Mouse (Mus musculus): ENCODE measurements around the gene Tas2r119. TPM values are rescaled to one million over a fixed set of nuclear protein-coding genes. Genes with fewer than 3 reads are reported as not detected.

Gene Tas2r119
- not detected in 2 replicates for polyA plus RNA-seq (2016; fragmentation: Nextera tagmentation; extraction: Ambion mirVana)

- Histone ChIP-seq H3K36me3 (no peaks in the 10 kb centered on the region), H3K4me3 (no peak within 1 kb of the TSS), H3K27ac (no peak within 1 kb of the TSS), H3K4me1 (replicated peaks) (peaks cover 8% of the 10 kb centered on the region), H3K9me3 (no peaks in the 10 kb centered on the region), H3K27me3 (ENCODE audit: insufficient read depth, poor library complexity, severe bottlenecking) (no peaks in the 10 kb centered on the region)
- no peak for DNase-seq (ENCODE audit: low spot score)
- WGBS, result 86% methylated on average over 4 of the region's 4 CpGs
Observed at GRCm38 (mm10) chr15:32176989-32177388, at the start of gene Tas2r119. Tas2r119 (plus strand) TSS chr15:32177289.

DNA sequence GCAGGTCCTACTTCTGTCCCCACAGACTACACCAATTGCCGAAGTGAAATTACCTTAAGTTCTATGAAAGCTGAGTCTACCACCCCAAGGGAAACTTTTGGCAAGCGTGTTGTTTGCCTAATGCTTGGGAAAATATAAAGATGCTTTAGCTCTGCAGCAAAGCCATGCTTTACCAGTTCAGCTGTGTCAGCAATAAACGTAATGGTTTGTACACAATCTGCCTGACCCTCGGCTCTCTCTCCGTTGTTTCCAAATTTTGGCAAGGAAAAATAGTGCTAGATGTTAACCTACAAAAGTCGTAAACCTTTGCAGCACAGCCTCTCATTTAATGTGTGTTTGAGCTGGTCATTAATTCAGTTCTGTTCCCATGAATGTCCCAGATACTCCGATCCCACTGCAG is 44.8 kb upstream of the Tas2r119 start:
- Histone ChIP-seq H3K27ac (no peak overlapping the region), H3K4me3 (no peak overlapping the region), H3K27me3 (ENCODE audit: insufficient read depth, poor library complexity, severe bottlenecking) (no peaks in the 10 kb centered on the region), H3K4me1 (replicated peaks) (0 out of 2 replicates have a peak, but pooled peaks cover 2% of the 10 kb centered on the region), H3K36me3 (no peaks in the 10 kb centered on the region), H3K9me3 (no peaks in the 10 kb centered on the region)
- DNase-seq (ENCODE audit: low spot score), result no peak
- 94% methylated on average over 7 of the region's 7 CpGs for WGBS

DNA sequence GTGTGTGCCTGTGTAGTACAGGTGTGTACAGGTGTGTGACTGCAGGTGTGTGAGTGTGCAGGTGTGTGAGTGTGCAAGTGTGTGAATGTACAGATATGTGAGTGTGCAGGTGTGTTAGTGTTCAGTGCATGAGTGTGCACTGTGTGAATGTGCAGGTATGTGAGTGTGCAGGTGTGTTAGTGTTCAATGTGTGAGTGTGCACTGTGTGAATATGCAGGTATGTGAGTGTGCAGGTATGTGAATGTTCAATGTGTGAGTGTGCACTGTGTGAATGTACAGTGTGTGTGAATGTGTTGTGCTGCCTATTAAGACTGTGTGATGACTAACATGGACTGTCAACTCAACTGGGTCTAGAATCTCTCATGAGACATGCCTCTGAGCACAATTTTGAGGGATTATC is 35.4 kb upstream of the Tas2r119 start:
- Histone ChIP-seq H3K4me1 (replicated peaks) (no peaks in the 10 kb centered on the region), H3K27me3 (ENCODE audit: insufficient read depth, poor library complexity, severe bottlenecking) (no peaks in the 10 kb centered on the region), H3K9me3 (no peaks in the 10 kb centered on the region), H3K4me3 (no peak overlapping the region), H3K36me3 (no peaks in the 10 kb centered on the region), H3K27ac (no peak overlapping the region)
- no peak for DNase-seq (ENCODE audit: low spot score)

- H3K27me3 ChIP-seq (ENCODE audit: insufficient read depth, poor library complexity, severe bottlenecking), result no peaks in the 10 kb centered on the region
- H3K4me1 ChIP-seq (replicated peaks), result no peaks in the 10 kb centered on the region
- H3K9me3 ChIP-seq, result no peaks in the 10 kb centered on the region
- no peak overlapping the region for H3K4me3 ChIP-seq
- DNase-seq (ENCODE audit: low spot score), result no peak
- no peaks in the 10 kb centered on the region for H3K36me3 ChIP-seq
- 73% methylated on average over 3 of the region's 3 CpGs for whole genome bisulfite sequencing
- no peak overlapping the region for H3K27ac ChIP-seq
Observed at GRCm38 (mm10) chr15:32144269-32144668, 32.8 kb upstream of the Tas2r119 start.

DNA sequence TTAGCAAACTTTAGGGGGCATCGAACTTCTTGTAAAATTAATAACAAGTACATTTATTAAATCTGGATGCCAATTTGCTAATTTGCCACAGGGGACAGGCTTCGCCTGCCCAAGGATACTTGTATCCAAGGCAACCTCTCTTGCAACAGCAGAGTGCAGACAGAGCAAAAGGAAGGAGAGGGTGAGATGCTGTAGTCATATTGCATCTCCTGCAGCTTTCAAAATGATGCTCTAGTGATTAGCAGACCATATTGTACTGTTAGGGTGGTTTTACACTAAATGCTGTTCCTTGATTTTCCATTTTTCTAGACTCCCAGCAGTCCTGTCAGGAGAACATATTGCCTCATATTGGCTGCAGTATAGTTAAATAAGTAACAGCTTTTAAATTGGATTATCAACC is 23.7 kb upstream of the Tas2r119 start:
- WGBS, result 88% methylated on average over 2 of the region's 2 CpGs
- no peaks in the 10 kb centered on the region for H3K27me3 ChIP-seq (ENCODE audit: insufficient read depth, poor library complexity, severe bottlenecking)
- DNase-seq (ENCODE audit: low spot score), result no peak
- H3K27ac ChIP-seq, result no peak overlapping the region
- no peaks in the 10 kb centered on the region for H3K36me3 ChIP-seq
- H3K4me3 ChIP-seq, result no peak overlapping the region
- no peaks in the 10 kb centered on the region for H3K9me3 ChIP-seq
- H3K4me1 ChIP-seq (replicated peaks), result no peaks in the 10 kb centered on the region

- Histone ChIP-seq H3K36me3 (no peaks in the 10 kb centered on the region), H3K27me3 (ENCODE audit: insufficient read depth, poor library complexity, severe bottlenecking) (no peaks in the 10 kb centered on the region), H3K9me3 (no peaks in the 10 kb centered on the region), H3K4me1 (replicated peaks) (no peaks in the 10 kb centered on the region), H3K4me3 (no peak overlapping the region), H3K27ac (no peak overlapping the region)
- no peak for DNase-seq (ENCODE audit: low spot score)
- 63% methylated on average over 11 of the region's 11 CpGs for WGBS
Observed at GRCm38 (mm10) chr15:32153857-32154449, 23.1 kb upstream of the Tas2r119 start.

DNA sequence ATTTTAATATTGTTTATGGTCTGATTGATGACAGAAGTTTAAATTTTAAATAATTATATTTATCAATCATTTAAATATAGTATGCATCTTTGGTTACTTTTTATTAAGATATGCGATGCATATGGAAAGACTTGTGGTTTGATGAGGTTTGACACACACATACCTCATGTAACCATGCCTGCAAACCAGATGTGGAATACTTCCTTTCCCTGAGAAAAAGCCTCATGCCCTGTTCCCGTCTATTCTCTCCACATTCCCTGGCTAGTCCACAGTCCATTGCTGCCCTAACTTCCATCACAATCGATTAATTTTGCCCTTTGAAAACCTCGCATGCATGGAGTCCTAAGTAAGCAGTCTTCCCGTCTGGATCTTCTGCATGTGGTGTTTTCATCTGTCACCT is 21.0 kb upstream of the Tas2r119 start:
- no peaks in the 10 kb centered on the region for H3K27me3 ChIP-seq (ENCODE audit: insufficient read depth, poor library complexity, severe bottlenecking)
- H3K36me3 ChIP-seq, result no peaks in the 10 kb centered on the region
- no peak overlapping the region for H3K27ac ChIP-seq
- WGBS, result 79% methylated on average over 5 of the region's 5 CpGs
- H3K4me3 ChIP-seq, result no peak overlapping the region
- DNase-seq (ENCODE audit: low spot score), result no peak
- H3K4me1 ChIP-seq (replicated peaks), result no peaks in the 10 kb centered on the region
- H3K9me3 ChIP-seq, result no peaks in the 10 kb centered on the region

- no peaks in the 10 kb centered on the region for H3K4me1 ChIP-seq (replicated peaks)
- DNase-seq (ENCODE audit: low spot score), result no peak
- no peaks in the 10 kb centered on the region for H3K36me3 ChIP-seq
- H3K9me3 ChIP-seq, result no peaks in the 10 kb centered on the region
- H3K27me3 ChIP-seq (ENCODE audit: insufficient read depth, poor library complexity, severe bottlenecking), result no peaks in the 10 kb centered on the region
- H3K4me3 ChIP-seq, result no peak overlapping the region
- H3K27ac ChIP-seq, result no peak overlapping the region
Observed at GRCm38 (mm10) chr15:32160281-32160680, 16.8 kb upstream of the Tas2r119 start.

DNA sequence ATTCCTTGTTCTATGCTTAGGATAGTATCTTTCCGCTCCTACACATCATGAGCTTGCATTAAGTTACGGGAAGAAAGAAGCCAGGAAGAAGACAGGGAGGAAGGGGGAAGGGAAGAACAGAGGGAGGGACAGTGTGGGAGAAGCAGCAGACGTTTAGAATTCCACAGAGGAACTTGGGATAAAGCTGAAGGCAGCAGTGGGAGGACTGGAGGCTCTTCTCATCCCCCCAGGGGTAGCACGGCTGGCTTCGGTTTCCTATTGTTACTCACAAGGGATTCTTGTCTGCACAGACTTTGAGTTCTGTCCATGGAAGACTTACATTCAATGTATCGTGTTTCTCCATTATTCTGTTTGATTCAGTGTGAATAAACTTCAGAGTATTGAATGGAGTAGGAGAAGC is 5.3 kb upstream of the Tas2r119 start:
- Histone ChIP-seq H3K27me3 (ENCODE audit: insufficient read depth, poor library complexity, severe bottlenecking) (no peaks in the 10 kb centered on the region), H3K9me3 (no peaks in the 10 kb centered on the region), H3K27ac (no peak overlapping the region), H3K4me1 (replicated peaks) (peaks cover 13% of the 10 kb centered on the region), H3K36me3 (no peaks in the 10 kb centered on the region), H3K4me3 (no peak overlapping the region)
- no peak for DNase-seq (ENCODE audit: low spot score)
- 24% methylated on average over 6 of the region's 6 CpGs for WGBS

- WGBS, result 66% methylated on average over 9 of the region's 9 CpGs
- no peak overlapping the region for H3K27ac ChIP-seq
- DNase-seq (ENCODE audit: low spot score), result no peak
Observed at GRCm38 (mm10) chr15:32172175-32172987, 4.7 kb upstream of the Tas2r119 start.

DNA sequence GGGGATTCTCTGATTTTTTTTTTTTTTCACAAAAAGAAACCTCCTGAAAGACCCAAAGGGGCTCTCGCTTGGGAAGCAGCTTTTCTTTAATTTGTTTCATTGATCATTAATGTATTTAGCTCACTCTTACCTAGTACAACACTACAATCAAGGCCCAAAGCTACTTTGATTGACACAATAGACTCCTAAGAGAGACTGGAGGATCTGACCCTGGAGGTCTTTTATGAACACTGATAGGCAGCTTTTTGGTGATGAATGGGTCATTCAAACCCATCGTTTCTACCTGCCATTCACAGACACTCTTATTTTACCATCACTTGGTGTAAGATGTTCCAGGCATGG is 4.1 kb upstream of the Tas2r119 start:
- Histone ChIP-seq H3K27me3 (ENCODE audit: insufficient read depth, poor library complexity, severe bottlenecking) (no peaks in the 10 kb centered on the region), H3K27ac (no peak overlapping the region), H3K36me3 (no peaks in the 10 kb centered on the region), H3K9me3 (no peaks in the 10 kb centered on the region), H3K4me1 (replicated peaks) (peaks cover 13% of the 10 kb centered on the region), H3K4me3 (no peak overlapping the region)
- no peak for DNase-seq (ENCODE audit: low spot score)
- WGBS, result 62% methylated on average over 2 of the region's 2 CpGs

More at GRCm38 (mm10) chr15:32172175-32172987, 4.7 kb upstream of the Tas2r119 start:
- Histone ChIP-seq H3K4me3 (no peak overlapping the region), H3K27me3 (ENCODE audit: insufficient read depth, poor library complexity, severe bottlenecking) (no peaks in the 10 kb centered on the region), H3K36me3 (no peaks in the 10 kb centered on the region), H3K9me3 (no peaks in the 10 kb centered on the region), H3K4me1 (replicated peaks) (peaks cover 13% of the 10 kb centered on the region)

DNA sequence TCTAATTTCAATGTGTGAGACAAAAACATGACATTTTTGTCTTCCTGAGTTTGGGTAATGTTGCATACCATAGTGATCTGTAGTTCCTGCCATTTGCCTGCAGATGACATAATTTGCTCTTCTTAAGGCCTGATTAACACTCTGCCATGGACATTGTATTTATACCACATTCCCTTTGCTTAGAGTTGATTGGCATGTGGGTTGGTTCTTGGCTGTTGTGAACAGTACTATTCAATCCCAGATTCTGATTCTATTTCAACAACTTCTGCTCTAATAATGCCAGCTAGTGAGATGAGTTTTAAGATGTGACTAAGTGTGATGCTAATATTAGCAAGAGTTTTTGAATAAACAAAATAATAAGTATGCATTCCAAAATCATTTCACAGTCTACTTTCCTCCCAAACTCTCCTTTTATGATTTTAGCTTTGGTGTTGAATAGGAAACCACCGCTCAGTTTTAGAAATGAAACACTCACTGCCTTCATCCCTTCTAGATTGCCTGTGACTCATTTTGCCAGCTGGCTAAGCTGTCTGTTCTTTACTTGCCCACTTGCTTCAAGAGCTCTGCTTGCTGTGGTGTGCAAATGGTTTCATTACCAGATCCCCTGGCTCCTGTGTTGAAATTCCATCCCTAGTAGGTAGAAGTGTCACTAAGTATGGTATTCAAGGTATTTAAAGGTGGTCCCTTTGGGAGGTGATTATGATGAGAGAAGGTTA is 3.1 kb downstream of the Tas2r119 start:
- Histone ChIP-seq H3K27me3 (ENCODE audit: insufficient read depth, poor library complexity, severe bottlenecking) (no peaks in the 10 kb centered on the region), H3K4me3 (no peak overlapping the region), H3K27ac (no peak overlapping the region), H3K4me1 (replicated peaks) (no peaks in the 10 kb centered on the region), H3K9me3 (no peaks in the 10 kb centered on the region), H3K36me3 (no peaks in the 10 kb centered on the region)
- WGBS, result 96% methylated on average over 1 of the region's 1 CpGs
- DNase-seq (ENCODE audit: low spot score), result no peak

DNA sequence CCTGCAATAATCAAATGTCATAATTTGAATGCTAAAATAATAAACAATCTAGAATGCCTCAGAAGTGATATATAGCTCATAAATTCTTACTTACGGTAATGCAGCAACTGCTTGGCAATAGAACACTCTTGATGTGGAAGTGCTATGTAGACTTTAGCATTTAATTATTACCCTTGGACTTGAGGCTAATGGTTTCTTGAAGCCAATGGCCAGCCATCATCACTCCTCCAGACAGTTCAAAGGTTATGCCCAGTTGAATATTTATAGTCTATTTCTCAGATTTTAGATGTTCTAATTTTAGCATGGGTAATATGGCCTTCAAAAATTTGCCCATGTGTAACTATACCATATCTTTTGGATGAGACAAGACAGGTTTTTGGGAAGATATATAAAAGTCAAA is 4.9 kb downstream of the Tas2r119 start:
- H3K9me3 ChIP-seq, result no peaks in the 10 kb centered on the region
- H3K27ac ChIP-seq, result no peak overlapping the region
- no peaks in the 10 kb centered on the region for H3K27me3 ChIP-seq (ENCODE audit: insufficient read depth, poor library complexity, severe bottlenecking)
- no peaks in the 10 kb centered on the region for H3K36me3 ChIP-seq
- no peak overlapping the region for H3K4me3 ChIP-seq
- 100% methylated on average over 1 of the region's 1 CpGs for WGBS
- no peak for DNase-seq (ENCODE audit: low spot score)
- H3K4me1 ChIP-seq (replicated peaks), result no peaks in the 10 kb centered on the region
